Mouse (Mus musculus): ENCODE results near the gene Sh3rf3.

- TF ChIP-seq CTCF (conservative IDR thresholded peaks at IDR 0.05; ENCODE audit: low read length) (no peak), POU5F1 (IDR thresholded peaks at IDR 0.05; ENCODE audit: borderline replicate concordance, low read length) (no peak), NANOG (IDR thresholded peaks at IDR 0.05; ENCODE audit: borderline replicate concordance, low read length) (no peak)
Measured at GRCm38 (mm10) chr10:59011415-59011814, 198.3 kb downstream of the Sh3rf3 start.

Measured in E14TG2a.4 (cell line).